Mouse (Mus musculus) hindbrain, embryonic 14.5 days (tissue): Measurements from ENCODE around the gene Cyp4f16. TPM values are rescaled to one million over a fixed set of nuclear protein-coding genes. Genes with fewer than 3 reads are reported as not detected.
A peak's percentile ranks its signal among the peaks of the same experiment; 100 is the strongest.
"Not testable (repeated sequence)": the region's sequence is repeated elsewhere in the genome, so short reads cannot be mapped to it uniquely, and the experiment has no call there.

Experiments used
- ATAC-seq: fragments of 200-750 bp; cut with Nextera tagmentation; 2 replicates; pipeline ENCODE4 v1.8.0; 2017; ENCODE audit warnings: moderate number of reproducible peaks, mild to moderate bottlenecking, moderate TSS enrichment, moderate library complexity; ENCODE audit not compliant: low FRiP score
- DNase-seq: peaks from one replicate; pipeline ENCODE4 v3.0.0-alpha.2; 2015; ENCODE audit warnings: low spot score
- H3K27ac ChIP-seq: fragments of 300-500 bp; sonication (generic); 2 replicates; pipeline ENCODE4 v1.5.1; 2014; ENCODE audit warnings: mild to moderate bottlenecking, moderate library complexity
- H3K27me3 ChIP-seq: fragments of 300-500 bp; sonication (generic); 2 replicates; pipeline ENCODE4 v1.6.1; 2014; ENCODE audit warnings: mild to moderate bottlenecking, low read length, mixed read lengths; ENCODE audit not compliant: control insufficient read depth, insufficient read depth
- H3K36me3 ChIP-seq: fragments of 300-500 bp; sonication (generic); replicated peaks from 2 replicates; pipeline ENCODE4 v1.6.1; 2014; ENCODE audit not compliant: control insufficient read depth, insufficient read depth
- H3K4me1 ChIP-seq: fragments of 300-500 bp; sonication (generic); replicated peaks from 2 replicates; pipeline ENCODE4 v1.6.1; 2014; ENCODE audit warnings: antibody characterized with exemption, low read length, mixed read lengths; ENCODE audit not compliant: control insufficient read depth, insufficient read depth
- H3K4me2 ChIP-seq: fragments of 300-500 bp; sonication (generic); replicated peaks from 2 replicates; pipeline ENCODE4 v1.6.1; 2014; ENCODE audit warnings: mild to moderate bottlenecking, moderate library complexity
- H3K4me3 ChIP-seq: fragments of 300-500 bp; sonication (generic); replicated peaks from 2 replicates; pipeline ENCODE4 v1.5.1; 2014; ENCODE audit warnings: mild to moderate bottlenecking, low read length
- H3K9ac ChIP-seq: fragments of 300-500 bp; sonication (generic); 2 replicates; pipeline ENCODE4 v1.6.1; 2014
- H3K9me3 ChIP-seq: fragments of 300-500 bp; sonication (generic); 2 replicates; pipeline ENCODE4 v1.6.1; 2016; ENCODE audit warnings: low read length; ENCODE audit not compliant: control insufficient read depth
- WGBS: fragments of 180-500 bp; shearing (Covaris S2); extraction: QIAGEN DNeasy Blood & Tissue Kit; methylation state at CpG from one replicate; pipeline ENCODE4 v1.1.7; 2014; 5-methylcytosine and 5-hydroxymethylcytosine counted together
- polyA plus RNA-seq: library from polyadenylated mRNA; unstranded; fragments of >200 nt; fragmentation: Nextera tagmentation; extraction: Ambion mirVana; gene quantifications from 2 replicates; pipeline ENCODE4 v1.2.1, GENCODE M21; 2014

The Cyp4f16 gene
- polyA plus RNA-seq, 1 experiment from 2014 or later = 17.1 TPM

DNA sequence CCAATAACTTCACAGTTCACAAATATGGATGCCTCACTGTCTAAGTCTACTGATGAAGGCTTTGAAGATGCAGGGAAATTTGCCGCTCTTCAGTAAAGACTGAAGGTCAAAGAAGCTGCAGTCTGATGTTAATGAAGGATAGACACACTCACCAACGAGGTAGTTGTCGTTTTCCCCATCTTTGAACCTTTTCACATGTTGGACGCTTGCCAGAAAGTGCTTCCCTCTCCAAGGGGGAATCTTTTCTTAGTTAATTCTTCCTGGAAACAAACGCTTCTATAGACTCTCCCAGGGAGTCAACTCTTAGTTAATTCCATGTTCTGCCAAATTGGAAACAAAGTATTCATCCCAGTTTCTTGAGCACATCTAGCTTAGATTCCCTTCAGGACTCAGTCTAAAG, 20.2 kb upstream of the Cyp4f16 start:
- Histone ChIP-seq H3K4me3 (no peak overlapping the region), H3K27me3 (no peaks in the 10 kb centered on the region), H3K36me3 (0 out of 2 replicates have a peak, but pooled peaks cover 8% of the 10 kb centered on the region), H3K27ac (no peak overlapping the region), H3K9me3 (no peaks in the 10 kb centered on the region), H3K4me2 (no peak overlapping the region), H3K4me1 (no peaks in the 10 kb centered on the region), H3K9ac (no peak overlapping the region)
- ATAC-seq = no peak
- no peak for DNase-seq
- WGBS = 70% methylated on average over 5 of the region's 5 CpGs

DNA sequence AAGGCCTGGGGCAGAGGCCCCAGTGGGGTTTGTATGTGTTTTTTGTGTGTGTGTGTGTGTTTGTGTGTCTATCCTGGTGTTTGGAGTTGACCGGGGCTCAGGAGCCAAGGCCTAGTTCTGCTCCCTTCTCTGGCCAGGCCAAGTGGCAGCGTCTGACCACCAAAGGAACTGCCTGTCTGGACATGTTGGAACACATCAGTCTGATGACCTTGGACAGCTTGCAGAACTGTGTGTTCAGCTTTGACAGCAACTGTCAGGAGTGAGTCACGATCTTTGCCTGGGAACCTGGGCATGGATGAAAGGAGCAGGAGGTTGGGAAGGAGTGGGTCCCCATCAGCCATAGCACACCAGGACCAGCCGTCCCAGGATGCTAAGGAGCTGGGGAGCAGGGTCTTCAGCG, 14.4 kb upstream of the Cyp4f16 start:
- ATAC-seq (no peak), DNase-seq (no peak)
- no peak overlapping the region for H3K4me3 ChIP-seq
- H3K4me2 ChIP-seq = no peak overlapping the region
- WGBS = 94% methylated on average over 5 of the region's 5 CpGs
- H3K27ac ChIP-seq = no peak overlapping the region
- H3K9me3 ChIP-seq = no peaks in the 10 kb centered on the region
- no peaks in the 10 kb centered on the region for H3K4me1 ChIP-seq
- no peak overlapping the region for H3K9ac ChIP-seq
- H3K36me3 ChIP-seq = peaks cover 19% of the 10 kb centered on the region; the same call in 1 of the 2 replicates
- no peaks in the 10 kb centered on the region for H3K27me3 ChIP-seq

DNA sequence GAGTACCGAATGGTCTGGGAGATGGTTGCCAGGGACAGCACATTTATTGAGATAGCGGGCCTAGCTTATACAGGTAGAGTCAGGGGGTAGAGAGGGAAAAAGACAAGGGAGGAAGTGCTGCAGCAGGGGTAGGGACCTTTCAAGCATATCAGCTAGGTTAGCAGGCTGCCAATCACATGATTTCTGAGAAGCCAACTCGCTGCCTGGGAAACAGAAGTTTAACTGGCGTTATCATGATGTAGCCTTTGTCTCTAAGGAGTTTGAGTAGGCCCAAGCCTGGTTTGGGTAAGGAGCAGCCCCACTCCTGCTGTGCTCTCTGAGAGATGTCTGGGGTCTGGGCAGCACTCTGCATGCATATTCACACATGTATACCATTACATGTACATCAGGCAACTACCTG, 14.0 kb upstream of the Cyp4f16 start:
- Histone ChIP-seq H3K4me1 (no peaks in the 10 kb centered on the region), H3K9ac (no peak overlapping the region), H3K4me3 (no peak overlapping the region), H3K27ac (no peak overlapping the region), H3K4me2 (no peak overlapping the region), H3K9me3 (no peaks in the 10 kb centered on the region), H3K36me3 (peaks cover 19% of the 10 kb centered on the region; the same call in 1 of the 2 replicates), H3K27me3 (no peaks in the 10 kb centered on the region)
- ATAC-seq (no peak), DNase-seq (no peak)
- WGBS = 93% methylated on average over 4 of the region's 4 CpGs

DNA sequence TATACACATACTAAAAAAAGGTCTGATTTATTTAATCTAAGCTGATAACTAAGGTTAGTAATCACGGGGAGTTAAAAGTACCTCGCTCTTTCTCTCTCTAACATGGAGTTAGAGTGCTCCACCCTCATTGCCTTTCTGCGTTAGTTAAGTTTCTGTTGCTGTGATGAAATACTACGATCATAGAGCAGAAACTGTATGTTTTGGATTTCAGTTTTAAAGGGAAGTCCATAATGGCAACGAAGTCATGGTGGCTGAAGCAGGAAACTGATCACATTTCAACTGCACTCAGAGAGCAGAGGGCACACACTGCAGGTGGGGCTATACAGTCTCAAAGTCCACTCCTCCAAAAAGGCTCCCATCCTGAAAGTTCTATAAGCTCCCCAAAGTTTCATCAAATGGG, 13.5 kb upstream of the Cyp4f16 start:
- Histone ChIP-seq H3K9ac (no peak overlapping the region), H3K4me3 (no peak overlapping the region), H3K27me3 (no peaks in the 10 kb centered on the region), H3K9me3 (no peaks in the 10 kb centered on the region), H3K27ac (no peak overlapping the region), H3K36me3 (peaks cover 18% of the 10 kb centered on the region; the same call in 1 of the 2 replicates), H3K4me2 (no peak overlapping the region), H3K4me1 (no peaks in the 10 kb centered on the region)
- WGBS = 93% methylated on average over 5 of the region's 5 CpGs
- ATAC-seq (no peak), DNase-seq (no peak)

DNA sequence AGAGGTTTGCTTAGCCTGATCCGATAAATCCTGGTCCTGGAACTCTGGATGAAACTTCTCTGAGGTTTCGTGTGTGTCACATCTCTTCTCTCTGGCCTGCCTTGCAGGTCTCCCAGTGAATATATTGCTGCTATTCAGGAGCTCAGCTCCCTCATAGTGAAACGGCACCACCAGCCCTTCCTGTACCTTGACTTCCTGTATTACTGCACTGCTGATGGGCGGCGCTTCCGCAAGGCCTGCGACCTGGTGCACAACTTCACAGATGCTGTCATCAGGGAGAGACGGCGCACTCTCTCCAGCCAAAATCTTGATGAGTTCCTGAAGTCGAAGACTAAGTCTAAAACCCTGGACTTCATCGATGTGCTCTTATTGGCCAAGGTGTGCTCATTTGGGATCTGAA, 12.5 kb upstream of the Cyp4f16 start:
- Histone ChIP-seq H3K27me3 (no peaks in the 10 kb centered on the region), H3K4me3 (no peak overlapping the region), H3K4me2 (no peak overlapping the region), H3K4me1 (no peaks in the 10 kb centered on the region), H3K9me3 (no peaks in the 10 kb centered on the region), H3K36me3 (peaks cover 15% of the 10 kb centered on the region; the same call in 1 of the 2 replicates), H3K9ac (no peak overlapping the region), H3K27ac (no peak overlapping the region)
- ATAC-seq (no peak), DNase-seq (no peak)
- WGBS = 93% methylated on average over 11 of the region's 11 CpGs

DNA sequence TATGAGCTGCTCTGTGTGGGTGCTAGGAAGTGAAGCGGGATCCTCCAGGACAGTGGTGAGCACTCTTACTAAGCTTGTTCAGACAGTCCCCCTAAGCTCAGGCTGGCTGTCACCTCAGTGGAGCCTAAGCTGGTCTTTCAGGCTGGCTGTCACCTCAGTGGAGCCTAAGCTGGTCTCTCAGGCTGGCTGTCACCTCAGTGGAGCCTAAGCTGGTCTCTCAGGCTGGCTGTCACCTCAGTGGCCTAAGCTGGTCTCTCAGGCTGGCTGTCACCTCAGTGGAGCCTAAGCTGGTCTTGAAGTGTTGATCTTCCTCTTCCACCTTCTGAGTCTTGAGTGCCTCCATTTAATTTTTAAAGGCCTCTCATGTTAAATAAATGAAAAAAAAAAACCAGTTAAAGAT, 10.0 kb upstream of the Cyp4f16 start:
- ATAC-seq, H3K4me3 ChIP-seq, DNase-seq, H3K27me3 ChIP-seq, H3K4me1 ChIP-seq, H3K4me2 ChIP-seq, H3K9ac ChIP-seq, H3K9me3 ChIP-seq, H3K27ac ChIP-seq: not testable (repeated sequence)
- 96% methylated on average over 1 of the region's 1 CpGs for WGBS
- H3K36me3 ChIP-seq = peaks cover 11% of the 10 kb centered on the region; the same call in 1 of the 2 replicates

DNA sequence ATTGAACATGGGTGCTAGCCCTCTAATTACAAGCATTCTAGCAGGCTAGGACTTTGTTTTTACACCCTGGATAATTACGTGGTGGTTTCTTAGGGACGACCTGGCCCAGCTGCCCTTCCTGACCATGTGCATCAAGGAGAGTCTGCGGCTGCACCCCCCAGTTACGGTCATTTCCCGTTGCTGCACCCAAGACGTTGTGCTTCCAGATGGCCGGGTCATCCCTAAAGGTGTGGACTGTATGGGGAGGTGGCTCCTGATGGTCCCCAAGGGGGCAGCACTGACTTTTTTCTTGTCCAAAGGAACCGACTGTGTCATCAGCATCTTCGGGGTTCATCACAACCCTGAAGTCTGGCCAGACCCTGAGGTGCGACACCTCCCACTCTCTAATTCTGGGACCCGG, 8.6 kb upstream of the Cyp4f16 start:
- 92% methylated on average over 11 of the region's 11 CpGs for WGBS
- ATAC-seq (no peak), DNase-seq (no peak)
- Histone ChIP-seq H3K4me3 (no peak overlapping the region), H3K9me3 (no peaks in the 10 kb centered on the region), H3K27me3 (no peaks in the 10 kb centered on the region), H3K9ac (no peak overlapping the region), H3K27ac (no peak overlapping the region), H3K4me1 (no peaks in the 10 kb centered on the region), H3K4me2 (no peak overlapping the region), H3K36me3 (peaks cover 8% of the 10 kb centered on the region; the same call in 1 of the 2 replicates)

DNA sequence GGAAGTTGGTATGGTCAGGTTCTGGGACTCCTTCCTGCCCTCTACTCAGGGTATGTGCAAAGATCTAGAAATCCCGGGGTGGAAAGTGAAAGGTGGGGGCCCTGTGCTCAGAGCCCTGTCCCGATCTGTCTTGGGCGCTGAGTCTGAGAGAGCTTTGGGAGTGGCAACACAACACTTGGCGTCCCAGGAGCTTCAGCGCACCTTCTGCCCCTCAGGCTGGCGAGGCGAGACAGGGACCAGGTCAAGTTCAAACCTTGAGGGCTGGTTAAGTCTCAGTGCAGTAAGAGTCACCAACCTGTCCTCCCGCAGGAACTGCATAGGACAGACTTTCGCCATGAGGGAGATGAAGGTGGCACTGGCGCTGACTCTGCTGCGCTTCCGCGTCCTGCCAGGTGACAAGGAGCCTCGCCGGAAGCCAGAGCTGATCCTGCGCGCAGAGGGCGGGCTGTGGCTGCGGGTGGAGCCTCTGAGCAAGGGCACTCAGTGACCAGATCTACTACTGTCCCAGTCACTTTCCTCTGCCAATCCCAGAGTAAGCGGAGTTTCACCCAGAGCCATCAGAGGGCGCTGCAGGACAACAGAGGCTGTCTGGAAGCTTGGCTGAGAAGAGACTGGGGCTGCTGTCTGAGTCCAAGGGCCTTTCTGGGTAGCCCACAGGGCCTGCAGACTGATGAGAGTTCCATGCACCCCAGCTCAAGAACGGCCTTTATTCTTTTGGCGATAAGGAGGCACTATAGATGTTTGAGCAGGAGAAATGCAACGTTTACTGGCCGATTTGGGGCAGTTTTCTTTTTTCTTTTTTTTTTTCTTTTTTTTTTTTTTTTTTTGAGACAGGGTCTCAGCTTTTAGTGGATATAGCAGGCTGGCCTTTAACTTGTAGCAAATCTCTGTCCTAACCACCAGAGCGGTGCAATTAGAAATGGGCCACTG, 7.7 kb upstream of the Cyp4f16 start:
- 20% methylated on average over 26 of the region's 26 CpGs for WGBS
- ATAC-seq = peak; percentile 60; the same call in 1 of the 2 replicates

DNA sequence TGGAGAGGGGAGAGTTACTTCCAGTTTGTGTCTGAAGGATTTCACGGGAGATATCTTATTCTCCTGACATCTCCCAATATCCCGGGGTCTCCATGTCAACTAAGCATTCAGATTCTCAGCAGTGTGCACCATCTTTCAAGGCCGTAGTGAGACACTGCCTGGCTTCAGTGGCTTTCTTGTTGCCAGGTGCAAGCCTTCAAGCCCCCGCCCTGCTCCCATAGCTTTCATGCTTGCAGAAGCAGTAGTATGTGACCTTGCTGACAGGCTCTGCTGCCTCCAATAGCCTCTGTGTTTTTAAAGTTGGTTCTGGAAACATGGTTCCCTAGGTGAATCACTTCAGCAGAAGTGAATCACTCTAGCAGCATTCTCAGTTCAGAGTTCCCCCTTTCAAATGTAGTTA, 4.0 kb upstream of the Cyp4f16 start:
- not testable (repeated sequence) for H3K4me2 ChIP-seq, DNase-seq, ATAC-seq, H3K27ac ChIP-seq, H3K4me1 ChIP-seq, H3K36me3 ChIP-seq, H3K9ac ChIP-seq, H3K9me3 ChIP-seq, H3K4me3 ChIP-seq, H3K27me3 ChIP-seq
- WGBS = 47% methylated on average over 4 of the region's 4 CpGs

More for the DNA sequence above, 7.7 kb upstream of the Cyp4f16 start:
- DNase-seq = peak; percentile 83
- Histone ChIP-seq H3K4me1 (no peaks in the 10 kb centered on the region), H3K9ac (0 out of 2 replicates have a peak overlapping the region, but pooled peaks have one; percentile 24), H3K27me3 (no peaks in the 10 kb centered on the region), H3K4me2 (peak overlapping the region; percentile 47), H3K27ac (no peak overlapping the region), H3K9me3 (no peaks in the 10 kb centered on the region), H3K36me3 (peaks cover 8% of the 10 kb centered on the region; the same call in 1 of the 2 replicates), H3K4me3 (0 out of 2 replicates have a peak overlapping the region, but pooled peaks have one; percentile 9)
